23 mouse cellular contexts compared by ENCODE assay signal in genomic region chr6:86864358-86864757, GRCm38 (mm10). TPM values are rescaled to one million over a fixed set of nuclear protein-coding genes. Genes with fewer than 3 reads are reported as not detected.
DNase-seq lines count a peak whose midpoint lies in the region; ATAC-seq and TF ChIP-seq lines count a peak whose summit lies in the region.
"Had no signal": no experiment of that assay in that cellular context is flagged by ENCODE, and none has a peak within 500 bp of the region (broad histone marks: within the 10 kb centered on the region; RNA-seq: fewer than 3 reads in every experiment).

No protein-coding gene starts in this region.

- TF ChIP-seq POLR2A in lung, adult 2 months (IDR thresholded peaks at IDR 0.05; ENCODE audit: borderline replicate concordance, extremely low read depth, low read depth, low read length) = no peak

- TF ChIP-seq CTCF in layer of hippocampus, adult 2 months (conservative IDR thresholded peaks at IDR 0.05) = peak; percentile 39
- no peak for TF ChIP-seq CTCF in lung, adult 2 months (IDR thresholded peaks at IDR 0.05; ENCODE audit: insufficient read depth, low read length)

- H3K27ac ChIP-seq in layer of hippocampus, adult 2 months = no peak overlapping the region
- H3K27ac ChIP-seq: embryonic facial prominence, embryonic 10.5 days; embryonic facial prominence, embryonic 13.5 days; forebrain, embryonic 12.5 days; forebrain, embryonic 15.5 days; hindbrain, embryonic 12.5 days; hindbrain, embryonic 15.5 days had no signal

- H3K4me3 ChIP-seq in layer of hippocampus, adult 2 months = no peak overlapping the region
- H3K4me3 ChIP-seq in lung, adult 2 months (replicated peaks; ENCODE audit: extremely low read depth, low read depth, low read length) = no peak overlapping the region
- H3K4me3 ChIP-seq: embryonic facial prominence, embryonic 10.5 days; embryonic facial prominence, embryonic 13.5 days; erythroblast, embryonic 14.5 days; forebrain, embryonic 12.5 days; forebrain, embryonic 15.5 days; hindbrain, embryonic 12.5 days; hindbrain, embryonic 15.5 days had no signal

- ATAC-seq in inflammation-experienced regulatory T-cells, adult 6 months = peak; percentile 84
- ATAC-seq: forebrain, embryonic 15.5 days; intestine, embryonic 16.5 days had no signal

- peaks cover 6% of the 10 kb centered on the region for H3K4me1 ChIP-seq in lung, adult 2 months (ENCODE audit: control insufficient read depth, insufficient read depth, low read length)
- H3K4me1 ChIP-seq: embryonic facial prominence, embryonic 10.5 days; forebrain, embryonic 12.5 days; forebrain, embryonic 15.5 days; hindbrain, embryonic 15.5 days had no signal

- DNase-seq in layer of hippocampus, adult 2 months (ENCODE audit: low spot score in 2 of 2) = no peak
- DNase-seq in layer of hippocampus, postnatal 25 days (ENCODE audit: extremely low spot score in 1 of 2, low spot score in 1 of 2) = no peak
- DNase-seq in CD4-positive, CD25-positive, alpha-beta regulatory T cell, adult 2 months (ENCODE audit: low read depth, low spot score) = peak; percentile 29
- DNase-seq in T-cell, adult 2 months (ENCODE audit: low spot score) = peak; percentile 43
- DNase-seq in adrenal gland, postnatal 25 days = no peak
- no peak for DNase-seq in lung, adult 2 months
- DNase-seq: adrenal gland, postnatal 10 days; cerebellum, adult 11 months; cerebellum, adult 2 months; cerebellum, adult 9-11 months; cerebellum, postnatal 25 days; embryo, embryonic 11 days; gastrocnemius, postnatal 36 days; kidney, adult 18-20 months had no signal

- WGBS in lung, adult 2 months = 82% methylated on average over 3 of the region's 3 CpGs

RNA-seq across cellular contexts. Expression of gene Aak1, which starts 15.0 kb away (rescaled TPM):
- total RNA-seq in layer of hippocampus, adult 2 months (2021) = 100 to 1,000 TPM; 445 to 462 TPM
- total RNA-seq in layer of hippocampus, postnatal 25 days (2021) = 100 to 1,000 TPM; 399 to 433 TPM
- polyA plus RNA-seq in inflammation-experienced regulatory T-cells, adult 6 months (2017; shearing (Covaris generic)) = 10 to 100 TPM; 23.9 to 27.8 (median 24.9) TPM
- 93.8 and 99.7 TPM in 2 replicates for total RNA-seq in adrenal gland, postnatal 25 days (2021)
- polyA plus RNA-seq in lung, adult 2 months (2012; rRNA removed) = 17.7 and 23.0 TPM in 2 replicates

Comparison
In these comparisons a context has a peak if more than half of its experiments do, and no peak if none do; other contexts are left out.
1. DNase-seq: peak in CD4-positive, CD25-positive, alpha-beta regulatory T cell, adult 2 months (single experiment) and T-cell, adult 2 months (single experiment); none in layer of hippocampus, adult 2 months (0 of 2), layer of hippocampus, postnatal 25 days (0 of 2), adrenal gland, postnatal 25 days (single experiment) and lung, adult 2 months (single experiment).